9 mouse cellular contexts compared by ENCODE assay signal in the genomic region with DNA sequence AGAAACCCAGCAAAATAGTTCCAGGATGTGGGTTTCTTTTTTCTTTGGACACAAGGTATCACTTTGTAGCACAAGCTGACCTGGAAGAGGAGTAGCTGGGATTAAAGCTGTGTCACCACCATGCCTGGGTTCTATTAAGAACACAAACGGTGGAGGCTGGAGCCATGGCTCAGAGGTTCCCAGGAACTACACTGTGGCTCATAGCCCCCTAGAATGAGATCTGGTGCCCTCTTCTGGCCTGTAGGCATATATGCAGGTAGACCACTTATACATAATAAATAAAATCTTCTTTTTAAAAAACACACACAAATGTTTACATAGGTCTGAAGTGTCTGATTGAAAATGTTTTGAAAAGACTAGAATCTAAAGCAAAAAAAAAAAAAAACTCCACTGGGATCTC. TPM values are rescaled to one million over a fixed set of nuclear protein-coding genes. Genes with fewer than 3 reads are reported as not detected.
A peak's percentile ranks its signal among the peaks of the same experiment; 100 is the strongest.
DNase-seq lines count a peak whose midpoint lies in the region; ATAC-seq and TF ChIP-seq lines count a peak whose summit lies in the region.
"Had no signal": no experiment of that assay in that cellular context is flagged by ENCODE, and none has a peak within 500 bp of the region (broad histone marks: within the 10 kb centered on the region; RNA-seq: fewer than 3 reads in every experiment).

No protein-coding gene starts in this region.

- H3K36me3 ChIP-seq in liver, postnatal 0 days (replicated peaks; ENCODE audit: insufficient read depth, low read length): peaks cover 13% of the 10 kb centered on the region; the same call in 1 of the 2 replicates

- 0 out of 2 replicates have a peak, but pooled peaks cover 1% of the 10 kb centered on the region for H3K4me1 ChIP-seq in liver, postnatal 0 days (ENCODE audit: insufficient read depth)
- H3K4me1 ChIP-seq: heart, embryonic 13.5 days had no signal

- no peak overlapping the region for H3K27ac ChIP-seq in liver, postnatal 0 days (ENCODE audit: low read depth)
- H3K27ac ChIP-seq: heart, embryonic 13.5 days had no signal

- H3K4me3 ChIP-seq in liver, postnatal 0 days (ENCODE audit: low read depth, low read length): no peak overlapping the region
- H3K4me3 ChIP-seq: heart, embryonic 13.5 days had no signal

- no peaks in the 10 kb centered on the region for H3K9me3 ChIP-seq in liver, postnatal 0 days (ENCODE audit: low read length)
- H3K9me3 ChIP-seq: heart, embryonic 13.5 days had no signal

- peak; percentile 21 for DNase-seq in left cerebral cortex, postnatal 4 days
- DNase-seq in left cerebral cortex, postnatal 36 days (ENCODE audit: low spot score in 2 of 2): no peak
- peak; percentile 73 for DNase-seq in MN1 (ENCODE audit: low spot score)
- DNase-seq in cerebellum, adult 9-10 months: peak; percentile 50
- peak; percentile 32 to 58 for DNase-seq in heart, postnatal 14 days
- no peak for DNase-seq in liver, postnatal 0 days
- DNase-seq in retina, embryonic 14.5 days (ENCODE audit: low spot score): peak; percentile 81
- DNase-seq in ovary, adult 18-20 months (ENCODE audit: low spot score): no peak

- H3K27me3 ChIP-seq in liver, postnatal 0 days (ENCODE audit: insufficient read depth, low read length): no peaks in the 10 kb centered on the region
- H3K27me3 ChIP-seq: heart, embryonic 13.5 days had no signal

- intact Hi-C loops in left cerebral cortex, postnatal 4 days (cut with DNase I): loop anchor here (5.0 kb wide), 2 partner anchors 184 to 416 kb away; no protein-coding TSS in a partner anchor
- intact Hi-C loops in left cerebral cortex, postnatal 36 days (cut with DNase I): loop anchor here (2.0 to 5.0 kb wide), 2 partner anchors 126 to 181 kb away; no protein-coding TSS in a partner anchor
- intact Hi-C loops in heart, postnatal 14 days (cut with DNase I): no loop called here

- TF ChIP-seq EP300 in liver, postnatal 0 days (IDR thresholded peaks at IDR 0.05; ENCODE audit: low read depth): no peak

- WGBS in liver, postnatal 0 days (ENCODE audit: insufficient replicate concordance): 5% methylated on average over 1 of the region's 1 CpGs

- ATAC-seq in liver, postnatal 0 days: no peak

- no peak overlapping the region for H3K4me2 ChIP-seq in liver, postnatal 0 days (ENCODE audit: low read depth, low read length)
- H3K4me2 ChIP-seq: heart, embryonic 13.5 days had no signal

- peak; percentile 74 for TF ChIP-seq CTCF in liver, postnatal 0 days (IDR thresholded peaks at IDR 0.05; ENCODE audit: low read depth)

- H3K9ac ChIP-seq in liver, postnatal 0 days (replicated peaks): no peak overlapping the region
- H3K9ac ChIP-seq: heart, embryonic 13.5 days had no signal

RNA-seq across cellular contexts. Expression of a gene that starts 33.9 kb away (rescaled TPM):
- total RNA-seq in left cerebral cortex, postnatal 4 days (2021): 10 to 100 TPM; 77.7 to 87.0 TPM
- total RNA-seq in left cerebral cortex, postnatal 36 days (2021): 100 to 1,000 TPM; 102 to 122 TPM
- 10 to 100 TPM; 23.7 to 25.8 TPM for total RNA-seq in heart, postnatal 14 days (2021)
- polyA plus RNA-seq in liver, postnatal 0 days (2015; fragmentation: Nextera tagmentation; extraction: Ambion mirVana): 4.1 and 4.9 TPM in 2 replicates

RNA-seq across cellular contexts. Expression of a gene that starts 56.5 kb away (rescaled TPM):
- total RNA-seq in left cerebral cortex, postnatal 4 days (2021): 100 to 1,000 TPM; 131 to 148 TPM
- total RNA-seq in left cerebral cortex, postnatal 36 days (2021): 10 to 100 TPM; 11.3 to 12.5 TPM
- total RNA-seq in heart, postnatal 14 days (2021): 10 to 100 TPM; 92.6 to 95.4 TPM
- polyA plus RNA-seq in liver, postnatal 0 days (2015; fragmentation: Nextera tagmentation; extraction: Ambion mirVana): 19.2 and 21.2 TPM in 2 replicates

Comparison
In these comparisons a context has a peak if more than half of its experiments do, and no peak if none do; other contexts are left out.
1. DNase-seq: peak in left cerebral cortex, postnatal 4 days (single experiment), MN1 (single experiment), cerebellum, adult 9-10 months (single experiment), heart, postnatal 14 days (2 of 2) and retina, embryonic 14.5 days (single experiment); none in left cerebral cortex, postnatal 36 days (0 of 2), liver, postnatal 0 days (single experiment) and ovary, adult 18-20 months (single experiment).
2. RNA of a gene that starts 56.5 kb away (total RNA-seq): 131 to 148 TPM in left cerebral cortex, postnatal 4 days and 92.6 to 95.4 TPM in heart, postnatal 14 days; 11.3 to 12.5 TPM in left cerebral cortex, postnatal 36 days; every median in the first group is over 4 times any median in the second.